Mouse (Mus musculus) erythroblast, embryonic 14.5 days (primary cell): ENCODE results near the gene Dhx30. TPM values are rescaled to one million over a fixed set of nuclear protein-coding genes. Genes with fewer than 3 reads are reported as not detected.

ENCODE experiments used
- H3K27me3 ChIP-seq: 2 replicates; pipeline ENCODE4 v1.6.1; 2012; ENCODE audit warnings: inconsistent platforms; ENCODE audit not compliant: control insufficient read depth
- H3K36me3 ChIP-seq: 2 replicates; pipeline ENCODE4 v1.6.1; 2012; ENCODE audit warnings: mild to moderate bottlenecking, inconsistent platforms; ENCODE audit not compliant: control insufficient read depth
- H3K4me1 ChIP-seq: 2 replicates; pipeline ENCODE4 v1.6.1; 2012; ENCODE audit warnings: inconsistent platforms; ENCODE audit not compliant: control insufficient read depth
- H3K4me3 ChIP-seq: replicated peaks from 2 replicates; pipeline ENCODE3; 2012; ENCODE audit warnings: moderate library complexity, mild to moderate bottlenecking, inconsistent platforms
- H3K9me3 ChIP-seq: 2 replicates; pipeline ENCODE4 v1.6.1; 2012; ENCODE audit warnings: low read length, inconsistent platforms, mixed read lengths; ENCODE audit not compliant: control insufficient read depth
- GATA1 ChIP-seq: IDR thresholded peaks from 2 replicates; pipeline ENCODE4 v1.6.1; 2012; ENCODE audit warnings: low read length, inconsistent platforms, mixed read lengths
- TAL1 ChIP-seq: IDR thresholded peaks from 3 replicates; pipeline ENCODE4 v1.6.1; 2012; ENCODE audit warnings: low read length, inconsistent platforms, mixed read lengths
- polyA plus RNA-seq: library from polyadenylated mRNA; stranded (reverse); fragments of >175 nt; gene quantifications from 2 replicates; pipeline ENCODE4 v1.2.3, GENCODE M21; 2012

Dhx30 gene
- polyA plus RNA-seq, 1 experiment, result 1.1 TPM

DNA sequence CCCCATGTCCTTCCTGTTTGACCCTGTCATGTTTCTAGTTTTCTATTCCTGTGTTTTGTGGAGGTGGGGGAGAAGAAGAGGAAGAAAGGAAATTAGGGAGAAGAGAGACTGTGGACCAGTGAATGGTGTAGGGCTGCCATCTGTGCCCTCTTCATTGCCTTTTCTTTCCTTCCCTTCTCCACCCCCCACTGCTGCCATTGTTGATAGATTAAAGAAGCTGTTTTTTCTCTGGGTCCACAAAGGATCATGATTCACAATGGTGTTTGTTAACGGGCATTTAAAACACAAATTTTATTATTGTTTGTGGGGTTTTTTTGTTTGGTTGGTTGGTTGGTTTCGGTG lies 63.6 kb downstream of the Dhx30 start:
- TF ChIP-seq TAL1 (no peak), GATA1 (no peak)
- Histone ChIP-seq H3K9me3 (no peaks in the 10 kb centered on the region), H3K4me1 (no peaks in the 10 kb centered on the region), H3K36me3 (no peaks in the 10 kb centered on the region; the same call in 1 of the 2 replicates), H3K4me3 (no peak overlapping the region), H3K27me3 (no peaks in the 10 kb centered on the region)

- no peaks in the 10 kb centered on the region for H3K9me3 ChIP-seq
Measured at GRCm38 (mm10) chr9:110053305-110054079, 64.1 kb downstream of the Dhx30 start.

GRCm38 (mm10) chr9:110052951-110053304 lies 64.7 kb downstream of the Dhx30 start:
- H3K4me1 ChIP-seq, result no peaks in the 10 kb centered on the region
- H3K36me3 ChIP-seq, result no peaks in the 10 kb centered on the region; the same call in 1 of the 2 replicates
- no peak for TF ChIP-seq TAL1
- no peak for TF ChIP-seq GATA1
- no peak overlapping the region for H3K4me3 ChIP-seq
- H3K9me3 ChIP-seq, result no peaks in the 10 kb centered on the region
- H3K27me3 ChIP-seq, result no peaks in the 10 kb centered on the region

More at GRCm38 (mm10) chr9:110053305-110054079, 64.1 kb downstream of the Dhx30 start:
- Histone ChIP-seq H3K4me3 (no peak overlapping the region), H3K27me3 (no peaks in the 10 kb centered on the region), H3K36me3 (no peaks in the 10 kb centered on the region; the same call in 1 of the 2 replicates), H3K4me1 (no peaks in the 10 kb centered on the region)
- TF ChIP-seq TAL1, result no peak
- TF ChIP-seq GATA1, result no peak

DNA sequence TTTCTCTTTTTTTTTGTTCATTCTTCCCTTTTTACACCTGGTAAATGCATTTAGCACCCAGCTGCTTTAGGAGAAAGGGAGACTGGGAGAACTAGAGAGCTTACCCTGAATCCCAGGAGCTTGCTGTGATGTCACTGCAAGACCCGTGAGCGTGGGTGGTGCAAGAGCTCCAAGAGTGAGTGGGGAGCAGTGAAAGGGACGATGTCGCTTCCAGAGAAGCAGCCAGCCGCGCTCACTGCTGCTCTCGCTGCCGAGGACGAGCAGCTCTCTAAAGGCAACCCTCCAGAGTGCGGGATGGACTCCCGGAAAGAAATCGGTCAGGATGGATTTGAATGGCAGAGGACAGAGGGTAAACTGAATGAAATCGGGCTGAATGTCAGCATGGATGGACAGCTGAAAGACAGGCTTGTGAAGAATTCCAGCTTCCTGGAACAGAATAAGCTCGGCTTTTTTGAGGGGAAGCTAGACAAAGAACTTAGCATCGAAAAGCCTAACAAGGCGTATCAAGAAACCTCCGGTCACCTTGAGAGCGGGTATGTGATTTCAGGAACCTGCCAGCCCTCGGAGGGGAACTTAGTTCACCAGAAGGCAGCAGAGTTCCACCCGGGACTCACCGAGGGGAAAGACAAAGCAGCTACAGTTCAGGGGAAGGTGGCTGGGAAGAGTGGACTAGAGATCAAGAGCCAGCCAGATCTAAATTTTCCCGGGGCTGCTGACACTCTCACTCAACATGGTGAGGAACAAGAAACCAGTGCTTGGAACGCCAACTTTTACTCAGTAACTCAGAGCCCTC lies 65.6 kb downstream of the Dhx30 start:
- no peaks in the 10 kb centered on the region for H3K4me1 ChIP-seq
- TF ChIP-seq TAL1, result no peak
- no peak for TF ChIP-seq GATA1
- H3K9me3 ChIP-seq, result no peaks in the 10 kb centered on the region
- no peaks in the 10 kb centered on the region for H3K27me3 ChIP-seq
- no peak overlapping the region for H3K4me3 ChIP-seq
- H3K36me3 ChIP-seq, result no peaks in the 10 kb centered on the region; the same call in 1 of the 2 replicates

GRCm38 (mm10) chr9:110051184-110051583 lies 66.4 kb downstream of the Dhx30 start:
- TF ChIP-seq GATA1 (no peak), TAL1 (no peak)

GRCm38 (mm10) chr9:110047857-110048256 lies 69.8 kb downstream of the Dhx30 start:
- no peaks in the 10 kb centered on the region for H3K36me3 ChIP-seq
- H3K27me3 ChIP-seq, result no peaks in the 10 kb centered on the region
- no peak overlapping the region for H3K4me3 ChIP-seq
- no peaks in the 10 kb centered on the region for H3K4me1 ChIP-seq
- H3K9me3 ChIP-seq, result no peaks in the 10 kb centered on the region
- TF ChIP-seq GATA1 (no peak), TAL1 (no peak)

More at GRCm38 (mm10) chr9:110051184-110051583, 66.4 kb downstream of the Dhx30 start:
- Histone ChIP-seq H3K27me3 (no peaks in the 10 kb centered on the region), H3K9me3 (no peaks in the 10 kb centered on the region), H3K4me3 (no peak overlapping the region), H3K36me3 (no peaks in the 10 kb centered on the region; the same call in 1 of the 2 replicates), H3K4me1 (no peaks in the 10 kb centered on the region)

GRCm38 (mm10) chr9:110047260-110047659 lies 70.4 kb downstream of the Dhx30 start:
- no peaks in the 10 kb centered on the region for H3K36me3 ChIP-seq
- TF ChIP-seq TAL1 (no peak), GATA1 (no peak)
- no peak overlapping the region for H3K4me3 ChIP-seq
- H3K27me3 ChIP-seq, result no peaks in the 10 kb centered on the region
- no peaks in the 10 kb centered on the region for H3K4me1 ChIP-seq
- H3K9me3 ChIP-seq, result no peaks in the 10 kb centered on the region

DNA sequence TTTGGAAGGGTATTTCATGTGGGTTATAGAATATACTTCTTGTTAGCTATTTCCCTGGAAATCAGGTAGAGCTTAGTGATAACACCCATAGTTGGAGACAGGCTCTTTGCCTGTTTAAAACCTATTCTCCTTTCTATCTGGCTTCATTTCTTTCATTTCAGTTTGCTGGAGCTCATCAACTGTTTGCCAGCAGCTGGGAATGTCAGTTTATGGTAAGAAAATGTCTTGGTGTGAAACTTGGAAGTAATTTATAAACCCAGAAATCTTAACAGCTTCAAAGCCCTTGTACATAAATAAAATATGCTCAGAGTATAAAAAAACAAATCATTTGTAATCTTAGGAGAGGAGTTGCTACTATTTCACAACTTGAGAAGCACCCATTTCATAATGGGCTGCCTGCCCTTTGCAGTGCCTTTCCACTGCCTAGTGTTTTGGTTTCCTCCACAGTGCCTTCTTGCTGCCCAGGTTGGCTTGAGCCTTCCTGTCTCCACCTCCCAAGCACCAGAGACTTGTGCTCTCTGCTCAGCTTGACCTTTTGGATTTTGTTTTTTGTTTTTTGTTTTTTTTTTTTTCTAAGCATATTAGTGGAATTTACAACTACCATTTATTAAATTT lies 71.8 kb downstream of the Dhx30 start:
- H3K4me3 ChIP-seq, result no peak overlapping the region
- H3K4me1 ChIP-seq, result no peaks in the 10 kb centered on the region
- TF ChIP-seq GATA1 (no peak), TAL1 (no peak)
- H3K27me3 ChIP-seq, result no peaks in the 10 kb centered on the region
- H3K36me3 ChIP-seq, result no peaks in the 10 kb centered on the region
- no peaks in the 10 kb centered on the region for H3K9me3 ChIP-seq

GRCm38 (mm10) chr9:110044373-110044772 lies 73.3 kb downstream of the Dhx30 start:
- Histone ChIP-seq H3K9me3 (no peaks in the 10 kb centered on the region), H3K27me3 (no peaks in the 10 kb centered on the region), H3K36me3 (no peaks in the 10 kb centered on the region), H3K4me3 (no peak overlapping the region), H3K4me1 (no peaks in the 10 kb centered on the region)
- no peak for TF ChIP-seq GATA1
- no peak for TF ChIP-seq TAL1
